Mouse (Mus musculus): ENCODE results near the gene Tceal5.

DNA sequence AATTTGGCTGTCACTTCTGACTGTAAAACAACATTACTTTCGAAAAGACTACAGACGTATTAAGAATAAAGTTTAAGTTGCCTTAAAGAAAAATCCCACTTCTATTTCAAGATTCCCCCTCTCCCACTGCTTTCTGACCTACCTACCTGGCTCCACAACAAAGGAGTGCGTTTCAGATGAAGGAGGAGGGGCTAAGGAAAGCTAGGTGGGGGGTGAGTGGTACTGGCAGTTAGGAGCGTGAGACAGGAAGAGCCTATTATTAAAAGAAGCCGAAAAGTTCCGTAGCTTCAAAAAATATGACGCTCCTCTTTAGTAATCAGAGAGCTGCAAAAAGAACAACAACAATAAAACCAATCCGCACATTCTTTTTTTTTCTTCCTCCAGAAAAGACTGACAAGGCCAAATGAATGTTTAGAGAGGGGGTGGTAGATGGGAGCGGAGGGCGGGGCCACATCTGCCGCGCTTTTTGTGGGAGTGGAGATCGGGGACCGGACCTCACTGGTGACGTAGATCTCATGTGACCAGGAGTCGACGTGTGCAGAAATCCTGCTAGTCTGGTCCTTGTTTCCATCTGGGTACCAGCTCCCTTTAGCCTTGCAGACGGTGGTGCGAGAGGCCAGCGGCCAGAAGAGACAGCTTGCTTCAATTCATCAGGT lies 41.0 kb upstream of the Tceal5 start, which contains the start of gene Tceal9:
- no peak for TF ChIP-seq CTCF (IDR thresholded peaks at IDR 0.05; ENCODE audit: low read depth)
- no peak for TF ChIP-seq EP300 (optimal IDR thresholded peaks at IDR 0.05)

All from stomach, postnatal 0 days (tissue).